ENCODE assay signal across 10 mouse cellular contexts in the genomic region with DNA sequence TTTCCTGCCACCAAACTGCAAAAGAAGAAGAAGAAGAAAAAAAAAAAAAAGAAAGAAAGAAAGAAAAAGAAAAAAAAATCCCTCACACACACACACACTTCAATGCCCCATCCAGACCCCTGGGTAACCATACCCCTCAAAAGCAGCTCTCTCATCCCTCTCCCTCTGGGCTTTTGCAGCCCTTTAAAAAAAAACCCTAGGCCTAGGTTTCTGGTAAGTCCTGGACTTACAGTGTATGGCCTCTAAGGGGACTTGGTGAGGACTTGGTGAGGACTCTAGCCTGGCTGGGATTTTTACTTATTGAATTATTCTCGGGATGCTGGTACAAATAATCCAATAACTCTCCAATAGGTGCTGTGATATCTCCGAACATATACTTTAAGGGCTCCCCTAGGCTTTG. TPM values are rescaled to one million over a fixed set of nuclear protein-coding genes. Genes with fewer than 3 reads are reported as not detected.
DNase-seq lines count a peak whose midpoint lies in the region; ATAC-seq and TF ChIP-seq lines count a peak whose summit lies in the region.
"Had no signal": no experiment of that assay in that cellular context is flagged by ENCODE, and none has a peak within 500 bp of the region (broad histone marks: within the 10 kb centered on the region; RNA-seq: fewer than 3 reads in every experiment).

No protein-coding gene starts in this region.

- H3K4me1 ChIP-seq in liver, adult 2 months (ENCODE audit: control insufficient read depth, insufficient read depth, low read length): 0 out of 2 replicates have a peak, but pooled peaks cover 4% of the 10 kb centered on the region
- no peaks in the 10 kb centered on the region for H3K4me1 ChIP-seq in forebrain, embryonic 13.5 days
- H3K4me1 ChIP-seq in limb, embryonic 14.5 days (ENCODE audit: control insufficient read depth, insufficient read depth, low read length): no peaks in the 10 kb centered on the region
- H3K4me1 ChIP-seq in stomach, embryonic 14.5 days (ENCODE audit: control insufficient read depth, insufficient read depth, low read length): no peaks in the 10 kb centered on the region

- TF ChIP-seq POLR2A in liver, adult 2 months (IDR thresholded peaks at IDR 0.05; ENCODE audit: extremely low read depth, insufficient read depth, low read length): no peak
- TF ChIP-seq POLR2A in limb, embryonic 14.5 days (IDR thresholded peaks at IDR 0.05; ENCODE audit: borderline replicate concordance, extremely low read depth, insufficient read depth, insufficient read length): no peak

- ATAC-seq in forebrain, embryonic 13.5 days: 0 out of 2 replicates have a peak, but pooled peaks have one; percentile 16
- no peak for ATAC-seq in limb, embryonic 14.5 days (ENCODE audit: low FRiP score, low read depth)
- ATAC-seq in stomach, embryonic 14.5 days (ENCODE audit: insufficient number of reproducible peaks, insufficient read depth, low FRiP score, low read depth): no peak
- ATAC-seq in frontal cortex, adult (ENCODE audit: low TSS enrichment): no peak

- peak overlapping the region; percentile 62; the same call in 1 of the 2 replicates for H3K4me3 ChIP-seq in liver, adult 2 months (ENCODE audit: insufficient read depth, low read depth, low read length)
- peak overlapping the region; percentile 34; the same call in 1 of the 2 replicates for H3K4me3 ChIP-seq in forebrain, embryonic 13.5 days
- H3K4me3 ChIP-seq in limb, embryonic 14.5 days (replicated peaks; ENCODE audit: low read length): peak overlapping the region; percentile 26; the same call in 1 of the 2 replicates
- H3K4me3 ChIP-seq in stomach, embryonic 14.5 days (ENCODE audit: low read depth, low read length): no peak overlapping the region

- no peak for DNase-seq in liver, adult 2 months (ENCODE audit: extremely low read depth, low read depth, low spot score)
- no peak for DNase-seq in liver
- no peak for DNase-seq in limb, embryonic 14.5 days (ENCODE audit: low spot score)
- no peak for DNase-seq in T-cell, adult 2 months (ENCODE audit: low spot score)
- no peak for DNase-seq in adrenal gland, postnatal 4 days (ENCODE audit: low spot score in 2 of 2)
- DNase-seq: spleen, adult 18-20 months had no signal

- H3K27me3 ChIP-seq in liver, adult 2 months (ENCODE audit: control insufficient read depth, insufficient read depth, low read length): no peaks in the 10 kb centered on the region
- no peaks in the 10 kb centered on the region for H3K27me3 ChIP-seq in forebrain, embryonic 13.5 days
- H3K27me3 ChIP-seq in limb, embryonic 14.5 days (ENCODE audit: control insufficient read depth, insufficient read depth, low read length): no peaks in the 10 kb centered on the region
- H3K27me3 ChIP-seq in stomach, embryonic 14.5 days (ENCODE audit: control insufficient read depth, insufficient read depth, low read length): no peaks in the 10 kb centered on the region

- 75% methylated on average over 2 of the region's 2 CpGs for WGBS in liver, adult 2 months
- WGBS in forebrain, embryonic 13.5 days: 71% methylated on average over 2 of the region's 2 CpGs
- 66% methylated on average over 2 of the region's 2 CpGs for WGBS in limb, embryonic 14.5 days
- WGBS in stomach, embryonic 14.5 days: 74% methylated on average over 2 of the region's 2 CpGs

- no peak overlapping the region for H3K9ac ChIP-seq in liver, adult 2 months (ENCODE audit: low read depth, low read length)
- no peak overlapping the region for H3K9ac ChIP-seq in forebrain, embryonic 13.5 days
- H3K9ac ChIP-seq in limb, embryonic 14.5 days (ENCODE audit: low read depth, low read length, severe bottlenecking): 0 out of 2 replicates have a peak overlapping the region, but pooled peaks have one; percentile 47
- no peak overlapping the region for H3K9ac ChIP-seq in stomach, embryonic 14.5 days (replicated peaks; ENCODE audit: low read depth, low read length)

- H3K4me2 ChIP-seq in forebrain, embryonic 13.5 days: peak overlapping the region; percentile 61
- peak overlapping the region; percentile 53 for H3K4me2 ChIP-seq in limb, embryonic 14.5 days (replicated peaks; ENCODE audit: low read depth, low read length, severe bottlenecking)
- peak overlapping the region; percentile 48; the same call in 1 of the 2 replicates for H3K4me2 ChIP-seq in stomach, embryonic 14.5 days (replicated peaks; ENCODE audit: low read depth, low read length)

- H3K9me3 ChIP-seq in forebrain, embryonic 13.5 days (replicated peaks): no peaks in the 10 kb centered on the region
- no peaks in the 10 kb centered on the region for H3K9me3 ChIP-seq in limb, embryonic 14.5 days (ENCODE audit: control insufficient read depth, low read length)
- no peaks in the 10 kb centered on the region for H3K9me3 ChIP-seq in stomach, embryonic 14.5 days (ENCODE audit: control insufficient read depth, low read depth, low read length)

- TF ChIP-seq CTCF in liver, adult 2 months (IDR thresholded peaks at IDR 0.05; ENCODE audit: low read depth, low read length): no peak

- no peaks in the 10 kb centered on the region for H3K36me3 ChIP-seq in liver, adult 2 months (ENCODE audit: control insufficient read depth, insufficient read depth, low read length)
- no peaks in the 10 kb centered on the region for H3K36me3 ChIP-seq in forebrain, embryonic 13.5 days (ENCODE audit: poor library complexity, severe bottlenecking)
- no peaks in the 10 kb centered on the region for H3K36me3 ChIP-seq in limb, embryonic 14.5 days (ENCODE audit: control insufficient read depth, insufficient read depth, low read length)
- no peaks in the 10 kb centered on the region for H3K36me3 ChIP-seq in stomach, embryonic 14.5 days (ENCODE audit: control insufficient read depth, insufficient read depth, low read length)

- H3K79me2 ChIP-seq in liver, adult 2 months (ENCODE audit: control insufficient read depth, insufficient read depth, low read length): no peaks in the 10 kb centered on the region

- no peak overlapping the region for H3K27ac ChIP-seq in liver, adult 2 months (replicated peaks; ENCODE audit: insufficient read depth, low read depth, low read length)
- H3K27ac ChIP-seq in forebrain, embryonic 13.5 days: no peak overlapping the region
- H3K27ac ChIP-seq in limb, embryonic 14.5 days (replicated peaks; ENCODE audit: low read depth, low read length): 0 out of 2 replicates have a peak overlapping the region, but pooled peaks have one; percentile 26
- no peak overlapping the region for H3K27ac ChIP-seq in stomach, embryonic 14.5 days (ENCODE audit: low read length)
- H3K27ac ChIP-seq: gastrocnemius, adult 2 months had no signal

RNA-seq across cellular contexts. Expression of a gene that starts 35.6 kb away (rescaled TPM):
- 0.47 and 0.65 TPM in 2 replicates for total RNA-seq in liver, adult 2 months (2014; rRNA removed)
- polyA plus RNA-seq in liver, adult 2 months (2012; rRNA removed): 0.07 and 0.12 TPM in 2 replicates
- polyA plus RNA-seq in forebrain, embryonic 13.5 days (2015; fragmentation: Nextera tagmentation; extraction: Ambion mirVana): 6.5 and 7.1 TPM in 2 replicates
- polyA plus RNA-seq in limb, embryonic 14.5 days (2012; rRNA removed): 4.4 and 5.4 TPM in 2 replicates
- polyA plus RNA-seq in limb, embryonic 14.5 days (2014; fragmentation: Nextera tagmentation; extraction: Ambion mirVana): 12.5 TPM in 2 replicates
- polyA plus RNA-seq in stomach, embryonic 14.5 days (2014; fragmentation: Nextera tagmentation; extraction: Ambion mirVana): 11.5 and 12.8 TPM in 2 replicates
- total RNA-seq in adrenal gland, postnatal 4 days (2021): 1 to 10 TPM; 4.5 to 5.1 TPM
